10 mouse cellular contexts compared by ENCODE assay signal in genomic region chr8:85651201-85651600, GRCm38 (mm10).
"Had no signal": no experiment of that assay in that cellular context is flagged by ENCODE, and none has a peak within 500 bp of the region (broad histone marks: within the 10 kb centered on the region; RNA-seq: fewer than 3 reads in every experiment).

No protein-coding gene starts in this region.

- ATAC-seq: liver, postnatal 0 days; lung, postnatal 0 days; midbrain, embryonic 13.5 days; midbrain, embryonic 15.5 days had no signal

- DNase-seq: liver, postnatal 0 days; lung, adult 2 months; lung, postnatal 4 days; right cerebral cortex, postnatal 14 days; thymus, adult 2 months; thymus, postnatal 25 days; thymus, postnatal 4 days had no signal
